Mouse (Mus musculus) myocyte (in vitro differentiated cells): Measurements from ENCODE around the gene Anp32b.

Experiments
- MAX ChIP-seq: IDR thresholded peaks from one replicate; pipeline ENCODE4 v1.6.1; 2011; ENCODE audit warnings: low read depth, mild to moderate bottlenecking, control low read depth
- MYOD1 ChIP-seq, 3 experiments: IDR thresholded peaks; one replicate each; pipeline ENCODE4 v1.6.1; 2011; ENCODE audit warnings: control low read depth in 2 of 3, low read depth in 2 of 3, mild to moderate bottlenecking in 2 of 3, moderate library complexity in 1 of 3; ENCODE audit not compliant: insufficient read length in 2 of 3, control insufficient read depth in 1 of 3
- POLR2A ChIP-seq: IDR thresholded peaks from one replicate; pipeline ENCODE4 v1.6.1; 2011; ENCODE audit warnings: low read depth, mild to moderate bottlenecking, control low read depth, moderate library complexity; ENCODE audit not compliant: insufficient read length
- TCF12 ChIP-seq: IDR thresholded peaks from one replicate; pipeline ENCODE4 v1.6.1; 2011; ENCODE audit warnings: mild to moderate bottlenecking, control low read depth; ENCODE audit not compliant: poor library complexity, insufficient read depth, severe bottlenecking

GRCm38 (mm10) chr4:46498511-46498910 is 47.8 kb downstream of the Anp32b start:
- no peak for TF ChIP-seq POLR2A
- no peak for TF ChIP-seq MAX
- TF ChIP-seq TCF12: no peak
- no peak for TF ChIP-seq MYOD1 (IDR thresholded peaks at IDR 0.05; ENCODE audit: control insufficient read depth in 1 of 3, insufficient read length in 2 of 3, low read depth in 2 of 3)
